Mouse (Mus musculus) MEL (cell line): Measurements from ENCODE around the gene Lipk. TPM values are rescaled to one million over a fixed set of nuclear protein-coding genes. Genes with fewer than 3 reads are reported as not detected.

Experiments used
- DNase-seq: peaks from one replicate; pipeline ENCODE4 v3.0.0; 2011; ENCODE audit warnings: low read depth, low spot score
- H3K27ac ChIP-seq: 2 replicates; pipeline ENCODE4 v1.5.1; 2012; ENCODE audit warnings: low read depth, mild to moderate bottlenecking, control low read depth, low read length, moderate library complexity; ENCODE audit not compliant: control insufficient read depth
- H3K27me3 ChIP-seq, 2 experiments: fragments of 150-350 bp in 1 of 2; sonication (generic) in 1 of 2; 2 replicates each; pipeline ENCODE4 v1.6.1; 2012; ENCODE audit warnings: low read length in 2 of 2, mild to moderate bottlenecking in 2 of 2, improper control_type of control experiment in 1 of 2, moderate library complexity in 1 of 2; ENCODE audit not compliant: insufficient read depth in 2 of 2, control insufficient read depth in 1 of 2
- H3K36me3 ChIP-seq, 2 experiments: 2 replicates each; pipeline ENCODE4 v1.6.1; 2012 to 2014; ENCODE audit warnings: low read length in 2 of 2, improper control_type of control experiment in 1 of 2, inconsistent platforms in 1 of 2, mild to moderate bottlenecking in 1 of 2; ENCODE audit not compliant: insufficient read depth in 2 of 2, control insufficient read depth in 1 of 2
- H3K4me1 ChIP-seq, 2 experiments: fragments of 150-350 bp in 1 of 2; sonication (generic) in 1 of 2; 2 replicates each; pipeline ENCODE4 v1.6.1; 2012; ENCODE audit warnings: low read length in 2 of 2, improper control_type of control experiment in 1 of 2, mild to moderate bottlenecking in 1 of 2; ENCODE audit not compliant: insufficient read depth in 2 of 2, control insufficient read depth in 1 of 2
- H3K4me3 ChIP-seq, 2 experiments: fragments of 150-350 bp in 1 of 2; sonication (generic) in 1 of 2; 2 replicates each; pipeline ENCODE4 v1.5.1; 2012; ENCODE audit warnings: low read depth in 2 of 2, low read length in 2 of 2, mild to moderate bottlenecking in 2 of 2, moderate library complexity in 2 of 2, control low read depth in 1 of 2, improper control_type of control experiment in 1 of 2; ENCODE audit not compliant: control insufficient read depth in 1 of 2, insufficient read depth in 1 of 2
- H3K79me2 ChIP-seq: 2 replicates; pipeline ENCODE4 v1.6.1; 2012; ENCODE audit warnings: mild to moderate bottlenecking, low read length, moderate library complexity; ENCODE audit not compliant: control insufficient read depth, poor library complexity, insufficient read depth
- H3K9ac ChIP-seq: 2 replicates; pipeline ENCODE4 v1.6.1; 2012; ENCODE audit warnings: low read depth, mild to moderate bottlenecking, control low read depth, low read length, moderate library complexity; ENCODE audit not compliant: control insufficient read depth, poor library complexity, severe bottlenecking
- H3K9me3 ChIP-seq: fragments of 150-350 bp; sonication (generic); replicated peaks from 2 replicates; pipeline ENCODE4 v1.6.1; 2012; ENCODE audit warnings: mild to moderate bottlenecking, low read length, improper control_type of control experiment, moderate library complexity; ENCODE audit not compliant: insufficient read depth
- BHLHE40 ChIP-seq: IDR thresholded peaks from 2 replicates; pipeline ENCODE4 v1.6.1; 2012; ENCODE audit warnings: low read depth, mild to moderate bottlenecking, inconsistent platforms, low read length, improper control_type of control experiment, borderline replicate concordance
- ETS1 ChIP-seq: IDR thresholded peaks from 2 replicates; pipeline ENCODE4 v1.6.1; 2012; ENCODE audit warnings: low read depth, mild to moderate bottlenecking, inconsistent platforms, low read length, improper control_type of control experiment, moderate library complexity
- HCFC1 ChIP-seq: IDR thresholded peaks from 2 replicates; pipeline ENCODE4 v1.6.1; 2012; ENCODE audit warnings: low read depth, mild to moderate bottlenecking, inconsistent platforms, low read length, improper control_type of control experiment, moderate library complexity
- MAFK ChIP-seq: IDR thresholded peaks from 2 replicates; pipeline ENCODE4 v1.6.1; 2011; ENCODE audit warnings: low read depth, mild to moderate bottlenecking, low read length, improper control_type of control experiment, borderline replicate concordance
- POLR2AphosphoS2 ChIP-seq: IDR thresholded peaks from 2 replicates; pipeline ENCODE4 v1.6.1; 2011; ENCODE audit warnings: low read length, improper control_type of control experiment
- RAD21 ChIP-seq: IDR thresholded peaks from 2 replicates; pipeline ENCODE4 v1.6.1; 2011; ENCODE audit warnings: mild to moderate bottlenecking, low read depth, low read length, improper control_type of control experiment
- RCOR1 ChIP-seq: IDR thresholded peaks from 2 replicates; pipeline ENCODE4 v1.6.1; 2012; ENCODE audit warnings: low read depth, mild to moderate bottlenecking, inconsistent platforms, low read length, improper control_type of control experiment
- SIN3A ChIP-seq: IDR thresholded peaks from 2 replicates; pipeline ENCODE4 v1.6.1; 2012; ENCODE audit warnings: low read length, improper control_type of control experiment, inconsistent platforms
- TAL1 ChIP-seq: IDR thresholded peaks from 2 replicates; pipeline ENCODE4 v1.6.1; 2012; ENCODE audit warnings: mild to moderate bottlenecking, inconsistent platforms, low read length, moderate library complexity, mixed read lengths
- TBP ChIP-seq: IDR thresholded peaks from 2 replicates; pipeline ENCODE4 v1.8.0; 2011; ENCODE audit warnings: low read depth, low read length, improper control_type of control experiment
- TCF12 ChIP-seq: IDR thresholded peaks from 2 replicates; pipeline ENCODE4 v1.6.1; 2014; ENCODE audit warnings: low read depth, mild to moderate bottlenecking, inconsistent platforms, low read length, improper control_type of control experiment, moderate library complexity
- USF1 ChIP-seq: IDR thresholded peaks from 2 replicates; pipeline ENCODE4 v1.6.1; 2014; ENCODE audit warnings: low read depth, mild to moderate bottlenecking, inconsistent platforms, low read length, improper control_type of control experiment, moderate library complexity
- ZC3H11A ChIP-seq: IDR thresholded peaks from 2 replicates; pipeline ENCODE4 v1.6.1; 2012; ENCODE audit warnings: low read depth, mild to moderate bottlenecking, inconsistent platforms, low read length, improper control_type of control experiment
- ZKSCAN1 ChIP-seq: IDR thresholded peaks from 2 replicates; pipeline ENCODE4 v1.6.1; 2012; ENCODE audit warnings: low read depth, mild to moderate bottlenecking, inconsistent platforms, low read length, improper control_type of control experiment, moderate library complexity
- ZNF384 ChIP-seq: IDR thresholded peaks from 2 replicates; pipeline ENCODE4 v1.6.1; 2012; ENCODE audit warnings: low read depth, mild to moderate bottlenecking, inconsistent platforms, low read length, improper control_type of control experiment
- polyA plus RNA-seq, 2 experiments: library from polyadenylated mRNA; stranded (reverse) in 1 of 2; unstranded in 1 of 2; fragments of >175 nt in 1 of 2; fragments of >200 nt in 1 of 2; gene quantifications; 2 replicates each; pipeline versions ENCODE4 v1.2.1 to v1.2.4; 2012; ENCODE audit warnings: low replicate concordance in 2 of 2, low read depth in 1 of 2; ENCODE audit not compliant: insufficient read length in 2 of 2, insufficient read depth in 1 of 2, missing spikeins in 1 of 2
- total RNA-seq: library from RNA; depleted of rRNA; stranded (reverse); fragments of 300-350 nt; gene quantifications from 2 replicates; pipeline ENCODE4 v1.2.3, GENCODE M21; 2012

Lipk gene
- total and polyA plus RNA-seq, 3 experiments: not detected

- no peaks in the 10 kb centered on the region for H3K27me3 ChIP-seq
- no peak for DNase-seq
- H3K9me3 ChIP-seq: no peaks in the 10 kb centered on the region
- no peak overlapping the region for H3K4me3 ChIP-seq
- 0 out of 4 replicates have a peak, but pooled peaks cover 0 to 2% of the 10 kb centered on the region in 2 experiments for H3K36me3 ChIP-seq
- H3K4me1 ChIP-seq: no peaks in the 10 kb centered on the region
- H3K9ac ChIP-seq: no peak overlapping the region
- no peaks in the 10 kb centered on the region for H3K79me2 ChIP-seq
- H3K27ac ChIP-seq: no peak overlapping the region
- TF ChIP-seq MAFK (no peak), ZNF384 (no peak), TBP (no peak), RCOR1 (no peak), RAD21 (no peak), POLR2AphosphoS2 (no peak), BHLHE40 (no peak), SIN3A (no peak), ETS1 (no peak), ZKSCAN1 (no peak), TCF12 (no peak)
Measured at GRCm38 (mm10) chr19:34064059-34064458, 56.0 kb downstream of the Lipk start.

- no peaks in the 10 kb centered on the region for H3K9me3 ChIP-seq
- H3K4me3 ChIP-seq: no peak within 1 kb of the TSS
- H3K4me1 ChIP-seq: no peaks in the 10 kb centered on the region
- TF ChIP-seq TAL1 (no peak), ZC3H11A (no peak), RCOR1 (no peak), HCFC1 (no peak), USF1 (peak; percentile 54; the same call in 1 of the 2 replicates)
- DNase-seq: peak; percentile 15
- no peaks in the 10 kb centered on the region; a peak in 1 of 4 replicates for H3K27me3 ChIP-seq
- 0 out of 4 replicates have a peak, but pooled peaks cover 0 to 2% of the 10 kb centered on the region in 2 experiments for H3K36me3 ChIP-seq
- no peaks in the 10 kb centered on the region for H3K79me2 ChIP-seq
- H3K9ac ChIP-seq: no peak within 1 kb of the TSS
- no peak within 1 kb of the TSS for H3K27ac ChIP-seq
Measured at GRCm38 (mm10) chr19:34066779-34067472, 58.8 kb downstream of the Lipk start, which contains the start of gene Lipn. Lipn (plus strand) TSS chr19:34067358.
